Mouse (Mus musculus): ENCODE measurements around the gene Pik3ca.
"Not testable (repeated sequence)": the region's sequence is repeated elsewhere in the genome, so short reads cannot be mapped to it uniquely, and the experiment has no call there.

The Pik3ca gene

GRCm38 (mm10) chr3:32401591-32401990 lies 4.1 kb downstream of the Pik3ca start:
- no peak for DNase-seq (ENCODE audit: low spot score in 2 of 2)

- no peak for DNase-seq (ENCODE audit: low spot score in 2 of 2)
Measured at GRCm38 (mm10) chr3:32402990-32403885, 5.8 kb downstream of the Pik3ca start.

GRCm38 (mm10) chr3:32405699-32406098 lies 8.2 kb downstream of the Pik3ca start:
- no peak for DNase-seq (ENCODE audit: low spot score in 2 of 2)

GRCm38 (mm10) chr3:32406804-32407203 lies 9.3 kb downstream of the Pik3ca start:
- no peak for DNase-seq (ENCODE audit: low spot score in 2 of 2)

- DNase-seq (ENCODE audit: low spot score in 2 of 2), result no peak
Measured at GRCm38 (mm10) chr3:32408811-32409273, 11.4 kb downstream of the Pik3ca start.

GRCm38 (mm10) chr3:32412502-32413044 lies 15.1 kb downstream of the Pik3ca start:
- DNase-seq (ENCODE audit: low spot score in 2 of 2), result no peak

- no peak for DNase-seq (ENCODE audit: low spot score in 2 of 2)
Measured at GRCm38 (mm10) chr3:32414381-32414780, 16.9 kb downstream of the Pik3ca start.

- DNase-seq (ENCODE audit: low spot score in 2 of 2), result no peak
Measured at GRCm38 (mm10) chr3:32415370-32416309, 18.2 kb downstream of the Pik3ca start.

- DNase-seq (ENCODE audit: low spot score in 2 of 2), result no peak
Measured at GRCm38 (mm10) chr3:32417751-32418211, 20.3 kb downstream of the Pik3ca start.

- DNase-seq (ENCODE audit: low spot score in 2 of 2), result no peak
Measured at GRCm38 (mm10) chr3:32419866-32420265, 22.4 kb downstream of the Pik3ca start.

GRCm38 (mm10) chr3:32421115-32422054 lies 23.9 kb downstream of the Pik3ca start:
- DNase-seq (ENCODE audit: low spot score in 2 of 2), result no peak

GRCm38 (mm10) chr3:32427695-32428094 lies 30.2 kb downstream of the Pik3ca start:
- DNase-seq (ENCODE audit: low spot score in 2 of 2), result no peak

- DNase-seq (ENCODE audit: low spot score in 2 of 2), result no peak
Measured at GRCm38 (mm10) chr3:32428361-32428760, 30.9 kb downstream of the Pik3ca start.

GRCm38 (mm10) chr3:32428921-32429320 lies 31.4 kb downstream of the Pik3ca start:
- no peak for DNase-seq (ENCODE audit: low spot score in 2 of 2)

- DNase-seq (ENCODE audit: low spot score in 2 of 2), result not testable (repeated sequence)
Measured at GRCm38 (mm10) chr3:32429351-32429750, 31.9 kb downstream of the Pik3ca start.

- DNase-seq (ENCODE audit: low spot score in 2 of 2), result no peak
Measured at GRCm38 (mm10) chr3:32430394-32430793, 32.9 kb downstream of the Pik3ca start.

GRCm38 (mm10) chr3:32434016-32434415 lies 36.5 kb downstream of the Pik3ca start:
- no peak for DNase-seq (ENCODE audit: low spot score in 2 of 2)

- DNase-seq (ENCODE audit: low spot score in 2 of 2), result no peak
Measured at GRCm38 (mm10) chr3:32436101-32436500, 38.6 kb downstream of the Pik3ca start.

GRCm38 (mm10) chr3:32437297-32437696 lies 39.8 kb downstream of the Pik3ca start:
- DNase-seq (ENCODE audit: low spot score in 2 of 2), result no peak

- no peak for DNase-seq (ENCODE audit: low spot score in 2 of 2)
Measured at GRCm38 (mm10) chr3:32437820-32438219, 40.3 kb downstream of the Pik3ca start.

GRCm38 (mm10) chr3:32438716-32439115 lies 41.2 kb downstream of the Pik3ca start:
- no peak for DNase-seq (ENCODE audit: low spot score in 2 of 2)
